Mouse (Mus musculus) spleen, adult 2 months (tissue): Measurements from ENCODE around the gene Traf3ip1.

ENCODE experiments used
- CTCF ChIP-seq: fragments of 200-500 bp; IDR thresholded peaks from 2 replicates; pipeline ENCODE4 v1.5.1; 2011; ENCODE audit warnings: mild to moderate bottlenecking, inconsistent platforms; ENCODE audit not compliant: insufficient read depth, insufficient read length, insufficient replicate concordance; ENCODE audit errors: extremely low read depth
- POLR2A ChIP-seq: fragments of 200-500 bp; IDR thresholded peaks from 2 replicates; pipeline ENCODE4 v1.6.1; 2011; ENCODE audit warnings: low read depth, low read length, inconsistent platforms

- TF ChIP-seq POLR2A (peak; percentile 35; the same call in 1 of the 2 replicates), CTCF (no peak)
Measured at GRCm38 (mm10) chr1:91540271-91540826, 45.9 kb downstream of the Traf3ip1 start, which contains the start of gene Asb1.
